Mouse (Mus musculus) fibroblast of lung, adult 2 months (primary cell): Measurements from ENCODE around the gene Aldh8a1.

Experiments
- DNase-seq: peaks from one replicate; pipeline ENCODE4 v3.0.0-alpha.2; 2011; ENCODE audit warnings: low read depth

Gene Aldh8a1

GRCm38 (mm10) chr10:21420457-21421424, 43.6 kb downstream of the Aldh8a1 start:
- no peak for DNase-seq

- DNase-seq: no peak
Measured at GRCm38 (mm10) chr10:21426515-21426914, 49.4 kb downstream of the Aldh8a1 start.

GRCm38 (mm10) chr10:21427996-21428395, 50.9 kb downstream of the Aldh8a1 start:
- no peak for DNase-seq

- no peak for DNase-seq
Measured at GRCm38 (mm10) chr10:21439268-21439667, 62.2 kb downstream of the Aldh8a1 start.

GRCm38 (mm10) chr10:21441020-21441419, 63.9 kb downstream of the Aldh8a1 start:
- DNase-seq: no peak

- DNase-seq: no peak
Measured at GRCm38 (mm10) chr10:21441690-21442089, 64.6 kb downstream of the Aldh8a1 start.

GRCm38 (mm10) chr10:21443646-21444324, 66.7 kb downstream of the Aldh8a1 start:
- DNase-seq: no peak

GRCm38 (mm10) chr10:21444410-21444809, 67.3 kb downstream of the Aldh8a1 start:
- no peak for DNase-seq
